Mouse (Mus musculus) hindbrain, embryonic 11.5 days (tissue): ENCODE data around the gene Cops7a. TPM values are rescaled to one million over a fixed set of nuclear protein-coding genes. Genes with fewer than 3 reads are reported as not detected.

ENCODE experiments used
- ATAC-seq: fragments of 200-750 bp; cut with Nextera tagmentation; 2 replicates; pipeline ENCODE4 v1.8.0; 2017; ENCODE audit warnings: mild to moderate bottlenecking, moderate TSS enrichment, moderate library complexity; ENCODE audit not compliant: low FRiP score
- DNase-seq: peaks from one replicate; pipeline ENCODE4 v3.0.0-alpha.2; 2015; ENCODE audit warnings: low spot score
- H3K27ac ChIP-seq: fragments of 300-500 bp; sonication (generic); 2 replicates; pipeline ENCODE4 v1.5.1; 2014; ENCODE audit warnings: mild to moderate bottlenecking, low read depth, low read length
- H3K27me3 ChIP-seq: fragments of 300-500 bp; sonication (generic); 2 replicates; pipeline ENCODE4 v1.6.1; 2014; ENCODE audit warnings: mild to moderate bottlenecking, low read length, moderate library complexity, mixed read lengths; ENCODE audit not compliant: control insufficient read depth, insufficient read depth
- H3K36me3 ChIP-seq: fragments of 300-500 bp; sonication (generic); 2 replicates; pipeline ENCODE4 v1.6.1; 2014; ENCODE audit warnings: mild to moderate bottlenecking, low read length, moderate library complexity, mixed read lengths; ENCODE audit not compliant: control insufficient read depth, insufficient read depth
- H3K4me1 ChIP-seq: fragments of 300-500 bp; sonication (generic); replicated peaks from 2 replicates; pipeline ENCODE4 v1.6.1; 2014; ENCODE audit warnings: low read length, mixed read lengths; ENCODE audit not compliant: control insufficient read depth, insufficient read depth
- H3K4me2 ChIP-seq: fragments of 300-500 bp; sonication (generic); replicated peaks from 2 replicates; pipeline ENCODE4 v1.6.1; 2014; ENCODE audit warnings: mild to moderate bottlenecking, low read depth, low read length
- H3K4me3 ChIP-seq: fragments of 300-500 bp; sonication (generic); 2 replicates; pipeline ENCODE4 v1.5.1; 2014; ENCODE audit warnings: low read depth, low read length
- H3K9ac ChIP-seq: fragments of 300-500 bp; sonication (generic); 2 replicates; pipeline ENCODE4 v1.6.1; 2014; ENCODE audit warnings: low read depth, low read length
- H3K9me3 ChIP-seq: fragments of 300-500 bp; sonication (generic); 2 replicates; pipeline ENCODE4 v1.6.1; 2016; ENCODE audit warnings: low read length; ENCODE audit not compliant: control insufficient read depth
- WGBS: fragments of 180-500 bp; shearing (Covaris S2); extraction: QIAGEN DNeasy Blood & Tissue Kit; methylation state at CpG from one replicate; pipeline ENCODE4 v1.1.7; 2014; 5-methylcytosine and 5-hydroxymethylcytosine counted together
- polyA plus RNA-seq: library from polyadenylated mRNA; unstranded; fragments of >200 nt; fragmentation: Nextera tagmentation; extraction: Ambion mirVana; gene quantifications from 2 replicates; pipeline ENCODE4 v1.2.1, GENCODE M21; 2014

The Cops7a gene
- polyA plus RNA-seq, 1 experiment from 2014 or later, result 94.3 TPM

- Histone ChIP-seq H3K9me3 (no peaks in the 10 kb centered on the region), H3K27me3 (peaks cover 62% of the 10 kb centered on the region), H3K4me3 (no peak overlapping the region), H3K4me1 (peaks cover 2% of the 10 kb centered on the region), H3K9ac (no peak overlapping the region), H3K36me3 (no peaks in the 10 kb centered on the region), H3K4me2 (no peak overlapping the region), H3K27ac (no peak overlapping the region)
- DNase-seq (no peak), ATAC-seq (no peak)
- 34% methylated on average over 14 of the region's 14 CpGs for WGBS
Measured at GRCm38 (mm10) chr6:124999091-124999490, 33.8 kb upstream of the Cops7a start.

GRCm38 (mm10) chr6:124998066-124998465 is 32.7 kb upstream of the Cops7a start:
- H3K4me3 ChIP-seq, result no peak overlapping the region
- WGBS, result 3% methylated on average over 8 of the region's 8 CpGs
- peaks cover 62% of the 10 kb centered on the region for H3K27me3 ChIP-seq
- ATAC-seq (no peak), DNase-seq (peak; percentile 19)
- no peak overlapping the region for H3K27ac ChIP-seq
- no peak overlapping the region for H3K9ac ChIP-seq
- H3K4me1 ChIP-seq, result peaks cover 2% of the 10 kb centered on the region
- H3K36me3 ChIP-seq, result no peaks in the 10 kb centered on the region
- no peaks in the 10 kb centered on the region for H3K9me3 ChIP-seq
- H3K4me2 ChIP-seq, result no peak overlapping the region

GRCm38 (mm10) chr6:124996551-124997501 is 31.5 kb upstream of the Cops7a start, which contains the start of gene Pianp:
Pianp (plus strand) TSS chr6:124996694.
- H3K4me3 ChIP-seq, result peak within 1 kb of the TSS; percentile 59
- ATAC-seq (peak; percentile 59), DNase-seq (peak; percentile 82)
- H3K4me1 ChIP-seq, result peaks cover 2% of the 10 kb centered on the region; the same call in 1 of the 2 replicates
- H3K27ac ChIP-seq, result no peak within 1 kb of the TSS
- under 1% methylated on average over 38 of the region's 78 CpGs for WGBS
- peak within 1 kb of the TSS; percentile 100 for H3K4me2 ChIP-seq
- H3K9ac ChIP-seq, result peak within 1 kb of the TSS; percentile 80
- H3K36me3 ChIP-seq, result no peaks in the 10 kb centered on the region
- peaks cover 56% of the 10 kb centered on the region for H3K27me3 ChIP-seq
- H3K9me3 ChIP-seq, result no peaks in the 10 kb centered on the region

- DNase-seq, result no peak
- WGBS, result 54% methylated on average over 8 of the region's 8 CpGs
- H3K4me1 ChIP-seq, result peaks cover 2% of the 10 kb centered on the region; the same call in 1 of the 2 replicates
- no peak overlapping the region for H3K27ac ChIP-seq
- peak overlapping the region; percentile 100; the same call in 1 of the 2 replicates for H3K4me2 ChIP-seq
- H3K36me3 ChIP-seq, result no peaks in the 10 kb centered on the region
- H3K27me3 ChIP-seq, result peaks cover 54% of the 10 kb centered on the region
- no peak overlapping the region for H3K4me3 ChIP-seq
- H3K9me3 ChIP-seq, result no peaks in the 10 kb centered on the region
- no peak overlapping the region for H3K9ac ChIP-seq
- ATAC-seq, result no peak
Measured at GRCm38 (mm10) chr6:124995831-124996403, 30.6 kb upstream of the Cops7a start.

- ATAC-seq, result no peak
- no peak for DNase-seq
- Histone ChIP-seq H3K27ac (no peak overlapping the region), H3K36me3 (no peaks in the 10 kb centered on the region), H3K9ac (no peak overlapping the region), H3K27me3 (peaks cover 49% of the 10 kb centered on the region), H3K9me3 (no peaks in the 10 kb centered on the region), H3K4me1 (peaks cover 2% of the 10 kb centered on the region; the same call in 1 of the 2 replicates), H3K4me2 (no peak overlapping the region), H3K4me3 (no peak overlapping the region)
- 83% methylated on average over 7 of the region's 7 CpGs for WGBS
Measured at GRCm38 (mm10) chr6:124995246-124995645, 29.9 kb upstream of the Cops7a start.

DNA sequence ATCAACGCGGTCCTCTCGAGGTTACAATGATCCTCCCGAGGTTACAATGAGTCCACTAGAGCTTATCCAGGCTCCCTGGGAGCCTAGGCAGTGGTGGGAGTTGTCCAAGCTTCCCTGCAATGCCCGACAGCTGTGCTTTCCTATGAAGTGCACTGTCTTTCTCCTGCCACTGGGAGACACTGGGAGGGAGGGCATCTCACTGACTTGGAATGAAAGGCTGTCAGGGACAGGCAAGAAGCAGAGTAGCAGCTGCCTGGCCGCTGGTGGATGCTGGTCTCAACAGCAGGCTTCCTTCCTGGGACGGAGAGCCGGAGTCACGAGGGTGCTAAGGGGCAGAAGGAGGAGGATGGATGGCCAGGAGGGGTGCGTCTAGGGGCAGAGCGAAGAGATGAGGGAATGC is 28.5 kb upstream of the Cops7a start:
- Histone ChIP-seq H3K27ac (no peak overlapping the region), H3K9ac (no peak overlapping the region), H3K4me2 (no peak overlapping the region), H3K4me3 (no peak overlapping the region), H3K27me3 (peaks cover 37% of the 10 kb centered on the region), H3K9me3 (no peaks in the 10 kb centered on the region), H3K4me1 (peaks cover 2% of the 10 kb centered on the region; the same call in 1 of the 2 replicates), H3K36me3 (no peaks in the 10 kb centered on the region)
- peak; percentile 51 for DNase-seq
- ATAC-seq, result peak; percentile 36; the same call in 1 of the 2 replicates
- 13% methylated on average over 11 of the region's 11 CpGs for WGBS

DNA sequence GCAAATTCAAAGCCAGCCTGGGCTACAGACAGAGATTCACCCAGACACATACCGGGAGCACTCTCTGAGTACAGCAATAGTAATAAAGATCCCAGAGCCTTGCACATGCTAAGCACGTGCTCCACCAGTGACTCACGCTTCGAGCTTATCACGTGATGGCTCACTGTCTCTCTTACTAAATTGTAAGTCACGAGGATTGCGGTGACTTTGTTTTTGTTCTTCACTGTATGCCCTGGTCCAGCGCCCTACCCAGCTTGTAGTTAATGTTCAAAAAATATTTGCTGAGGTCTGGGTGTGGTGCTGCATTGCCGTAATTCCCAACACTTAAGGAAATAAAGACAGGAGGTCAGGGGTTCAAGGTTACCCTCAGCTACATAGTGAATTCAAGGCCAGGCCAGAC is 28.0 kb upstream of the Cops7a start:
- 88% methylated on average over 9 of the region's 9 CpGs for WGBS
- no peak for DNase-seq
- peaks cover 32% of the 10 kb centered on the region for H3K27me3 ChIP-seq
- no peak overlapping the region for H3K4me2 ChIP-seq
- ATAC-seq, result no peak
- no peaks in the 10 kb centered on the region for H3K9me3 ChIP-seq
- H3K27ac ChIP-seq, result no peak overlapping the region
- no peaks in the 10 kb centered on the region for H3K36me3 ChIP-seq
- H3K9ac ChIP-seq, result no peak overlapping the region
- H3K4me1 ChIP-seq, result no peaks in the 10 kb centered on the region; the same call in 1 of the 2 replicates
- no peak overlapping the region for H3K4me3 ChIP-seq

GRCm38 (mm10) chr6:124992241-124992640 is 26.9 kb upstream of the Cops7a start:
- H3K4me1 ChIP-seq, result no peaks in the 10 kb centered on the region; the same call in 1 of the 2 replicates
- no peak overlapping the region for H3K27ac ChIP-seq
- H3K9me3 ChIP-seq, result no peaks in the 10 kb centered on the region
- ATAC-seq (no peak), DNase-seq (no peak)
- H3K4me2 ChIP-seq, result no peak overlapping the region
- H3K27me3 ChIP-seq, result peaks cover 22% of the 10 kb centered on the region
- WGBS, result 81% methylated on average over 4 of the region's 4 CpGs
- H3K4me3 ChIP-seq, result no peak overlapping the region
- H3K36me3 ChIP-seq, result no peaks in the 10 kb centered on the region
- no peak overlapping the region for H3K9ac ChIP-seq
